Mouse (Mus musculus): ENCODE data around the gene Heatr1.

DNA sequence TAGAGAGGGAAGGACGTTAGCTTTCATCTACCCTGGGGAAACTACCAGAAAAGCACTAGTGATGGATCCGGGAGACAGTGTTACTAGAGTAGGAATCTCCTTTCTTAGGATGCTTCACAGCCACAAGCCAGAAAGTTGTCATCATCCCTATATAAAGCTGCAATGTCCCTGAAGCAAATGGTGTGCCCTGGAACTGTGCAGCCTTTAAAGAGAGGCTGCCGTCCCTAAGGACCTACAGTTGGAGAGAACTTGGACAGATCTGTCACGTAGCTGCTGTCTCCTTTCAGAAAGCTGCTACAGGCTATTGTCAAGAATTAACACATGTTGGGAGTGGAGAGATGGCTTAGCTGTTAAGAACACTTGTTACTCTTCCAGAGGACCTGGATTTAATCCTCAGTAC is 33.3 kb upstream of the Heatr1 start:
- TF ChIP-seq CTCF (IDR thresholded peaks at IDR 0.05; ENCODE audit: borderline replicate concordance, insufficient read depth, low read length): no peak
- TF ChIP-seq POLR2A (IDR thresholded peaks at IDR 0.05; ENCODE audit: low read depth, low read length): no peak

Measured in embryonic fibroblast, embryonic 13.5 days (primary cell).